Mouse (Mus musculus) lung, embryonic 14.5 days (tissue): ENCODE measurements around the gene Mfsd1. TPM values are rescaled to one million over a fixed set of nuclear protein-coding genes. Genes with fewer than 3 reads are reported as not detected.

Experiments used
- ATAC-seq: fragments of 200-750 bp; cut with Nextera tagmentation; 2 replicates; pipeline ENCODE4 v1.8.0; 2017; ENCODE audit warnings: mild to moderate bottlenecking, moderate TSS enrichment, moderate library complexity; ENCODE audit not compliant: insufficient read depth
- DNase-seq: peaks from one replicate; pipeline ENCODE4 v3.0.0-alpha.2; 2015
- H3K27ac ChIP-seq: fragments of 300-500 bp; sonication (generic); 2 replicates; pipeline ENCODE4 v1.5.1; 2014; ENCODE audit warnings: low read depth, mild to moderate bottlenecking, moderate library complexity
- H3K27me3 ChIP-seq: fragments of 300-500 bp; sonication (generic); 2 replicates; pipeline ENCODE4 v1.6.1; 2014; ENCODE audit warnings: low read length, control low read depth; ENCODE audit not compliant: insufficient read depth
- H3K36me3 ChIP-seq: fragments of 300-500 bp; sonication (generic); 2 replicates; pipeline ENCODE4 v1.6.1; 2014; ENCODE audit warnings: control low read depth; ENCODE audit not compliant: insufficient read depth
- H3K4me1 ChIP-seq: fragments of 300-500 bp; sonication (generic); 2 replicates; pipeline ENCODE4 v1.6.1; 2014; ENCODE audit warnings: antibody characterized with exemption, control low read depth; ENCODE audit not compliant: insufficient read depth
- H3K4me2 ChIP-seq: fragments of 300-500 bp; sonication (generic); 2 replicates; pipeline ENCODE4 v1.6.1; 2014; ENCODE audit warnings: mild to moderate bottlenecking
- H3K4me3 ChIP-seq: fragments of 300-500 bp; sonication (generic); 2 replicates; pipeline ENCODE4 v1.5.1; 2014; ENCODE audit warnings: low read depth, low read length
- H3K9ac ChIP-seq: fragments of 300-500 bp; sonication (generic); 2 replicates; pipeline ENCODE4 v1.6.1; 2014
- H3K9me3 ChIP-seq: fragments of 300-500 bp; sonication (generic); 2 replicates; pipeline ENCODE4 v1.6.1; 2016; ENCODE audit warnings: low read depth, low read length, control low read depth
- CTCF ChIP-seq: IDR thresholded peaks from 2 replicates; pipeline ENCODE4 v1.5.1; 2016; ENCODE audit warnings: antibody characterized with exemption, low read depth
- WGBS: fragments of 180-500 bp; shearing (Covaris S2); extraction: QIAGEN DNeasy Blood & Tissue Kit; methylation state at CpG from one replicate; pipeline ENCODE4 v1.1.7; 2014; 5-methylcytosine and 5-hydroxymethylcytosine counted together
- polyA plus RNA-seq: library from polyadenylated mRNA; unstranded; fragments of >200 nt; fragmentation: Nextera tagmentation; extraction: Ambion mirVana; gene quantifications from 2 replicates; pipeline ENCODE4 v1.2.1, GENCODE M21; 2014

Gene Mfsd1
- polyA plus RNA-seq, 1 experiment from 2014 or later, result 54.4 TPM

- no peak overlapping the region for H3K4me3 ChIP-seq
- no peak overlapping the region for H3K9ac ChIP-seq
- ATAC-seq (0 out of 2 replicates have a peak, but pooled peaks have one; percentile 49), DNase-seq (peak; percentile 22)
- no peak overlapping the region for H3K27ac ChIP-seq
- H3K9me3 ChIP-seq, result no peaks in the 10 kb centered on the region
- no peaks in the 10 kb centered on the region for H3K4me1 ChIP-seq
- TF ChIP-seq CTCF, result no peak
- peak overlapping the region; percentile 32; the same call in 1 of the 2 replicates for H3K4me2 ChIP-seq
- no peaks in the 10 kb centered on the region for H3K27me3 ChIP-seq
- no peaks in the 10 kb centered on the region for H3K36me3 ChIP-seq
- WGBS, result 61% methylated on average over 14 of the region's 14 CpGs
These were observed 24.7 kb upstream of the Mfsd1 start for GRCm38 (mm10) chr3:67557718-67558354.

DNA sequence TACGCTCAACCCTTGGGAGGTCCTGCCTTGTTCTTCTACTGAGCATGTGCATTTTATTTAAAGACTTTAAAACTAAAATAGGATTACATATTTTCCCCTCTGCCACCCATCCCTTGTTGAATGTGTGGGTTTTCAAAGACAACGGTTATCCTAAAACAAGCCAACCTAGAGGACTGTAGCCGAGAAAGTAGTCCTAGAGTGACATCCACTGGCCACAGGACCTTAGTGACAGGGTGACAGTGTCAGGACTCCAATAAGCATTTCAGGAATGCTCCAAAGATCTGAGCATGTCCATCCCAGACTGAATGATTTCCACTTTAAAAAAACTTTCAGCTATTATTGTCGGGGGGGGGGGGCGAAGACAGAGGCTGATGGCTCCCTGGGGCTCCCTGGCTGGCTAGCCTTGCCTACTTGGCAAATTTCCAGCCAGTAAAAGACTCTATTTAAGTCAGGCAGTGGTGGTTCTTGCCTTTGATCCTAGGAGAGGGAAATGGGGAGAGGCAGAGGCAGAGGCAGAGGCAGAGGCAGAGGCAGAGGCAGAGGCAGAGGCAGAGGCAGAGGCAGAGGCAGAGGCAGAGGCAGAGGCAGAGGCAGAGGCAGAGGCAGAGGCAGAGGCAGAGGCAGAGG is 17.7 kb upstream of the Mfsd1 start:
- DNase-seq, result peak; percentile 57
- H3K4me1 ChIP-seq, result no peaks in the 10 kb centered on the region
- peak; percentile 44 for TF ChIP-seq CTCF
- no peak overlapping the region for H3K9ac ChIP-seq
- WGBS, result 43% methylated on average over 5 of the region's 5 CpGs
- no peak overlapping the region for H3K4me3 ChIP-seq
- H3K27me3 ChIP-seq, result no peaks in the 10 kb centered on the region
- H3K9me3 ChIP-seq, result no peaks in the 10 kb centered on the region
- H3K4me2 ChIP-seq, result no peak overlapping the region
- no peak overlapping the region for H3K27ac ChIP-seq
- ATAC-seq, result peak; percentile 56; the same call in 1 of the 2 replicates
- H3K36me3 ChIP-seq, result no peaks in the 10 kb centered on the region

- Histone ChIP-seq H3K36me3 (no peaks in the 10 kb centered on the region), H3K4me2 (no peak overlapping the region), H3K4me1 (no peaks in the 10 kb centered on the region), H3K9me3 (no peaks in the 10 kb centered on the region), H3K27ac (no peak overlapping the region), H3K9ac (no peak overlapping the region), H3K4me3 (no peak overlapping the region), H3K27me3 (no peaks in the 10 kb centered on the region)
- DNase-seq (no peak), ATAC-seq (no peak)
- no peak for TF ChIP-seq CTCF
- 54% methylated on average over 8 of the region's 8 CpGs for WGBS
These were observed 16.9 kb upstream of the Mfsd1 start for GRCm38 (mm10) chr3:67565540-67566227.

DNA sequence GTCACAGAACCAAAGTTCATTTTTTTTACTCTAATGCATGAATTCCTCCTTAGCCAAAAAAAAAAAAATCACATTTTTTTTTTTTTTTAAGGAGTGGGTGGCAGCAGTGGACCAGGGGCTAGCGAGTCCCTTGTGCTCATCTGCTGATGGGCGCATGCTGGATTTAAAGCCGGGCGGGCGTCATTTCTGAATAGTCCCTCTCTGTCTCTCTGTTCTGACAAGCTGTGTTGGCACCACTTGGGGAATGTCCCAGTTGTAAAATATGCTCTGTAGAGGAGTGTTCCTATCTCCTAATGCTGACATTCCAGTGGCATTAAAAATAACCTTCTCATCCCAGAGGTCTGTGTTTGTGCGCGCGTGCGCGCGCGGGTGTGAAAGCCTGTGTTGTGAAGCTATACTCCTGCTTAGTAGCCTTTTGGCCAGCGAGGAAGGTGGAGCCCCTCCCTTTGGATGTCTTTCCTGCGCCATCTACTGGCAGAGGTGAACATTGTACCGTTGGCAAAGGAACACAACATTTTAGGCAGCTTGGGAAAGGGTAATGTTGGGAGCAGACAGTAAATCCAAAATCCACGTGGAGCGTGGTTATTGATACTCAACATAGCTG is 14.4 kb upstream of the Mfsd1 start:
- peak overlapping the region; percentile 38; the same call in 1 of the 2 replicates for H3K4me2 ChIP-seq
- H3K36me3 ChIP-seq, result no peaks in the 10 kb centered on the region
- H3K9me3 ChIP-seq, result no peaks in the 10 kb centered on the region
- H3K4me1 ChIP-seq, result no peaks in the 10 kb centered on the region
- peak; percentile 92 for TF ChIP-seq CTCF
- DNase-seq (peak; percentile 84), ATAC-seq (peak; percentile 55; the same call in 1 of the 2 replicates)
- no peaks in the 10 kb centered on the region for H3K27me3 ChIP-seq
- WGBS, result 24% methylated on average over 17 of the region's 17 CpGs
- no peak overlapping the region for H3K9ac ChIP-seq
- H3K27ac ChIP-seq, result no peak overlapping the region
- H3K4me3 ChIP-seq, result no peak overlapping the region

DNA sequence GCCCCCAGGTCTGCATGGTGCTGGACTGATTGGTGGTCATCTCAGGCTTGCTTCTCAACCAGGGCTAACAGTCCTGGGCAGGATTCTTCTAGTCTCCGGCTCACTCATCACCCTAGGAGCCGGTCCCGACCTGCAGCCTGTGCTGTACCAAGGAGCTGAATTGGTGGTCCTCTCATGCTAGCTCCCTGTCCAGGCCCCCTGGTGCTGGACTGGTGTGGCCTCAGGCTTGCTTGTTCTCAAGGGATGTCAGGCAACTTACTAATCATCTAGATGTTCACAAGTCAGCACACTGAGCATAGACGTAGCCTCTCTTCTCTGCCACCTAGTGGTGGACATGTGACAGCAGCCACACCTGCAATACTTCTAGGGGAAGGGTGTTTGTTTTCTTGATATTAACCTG is 9.6 kb upstream of the Mfsd1 start:
- Histone ChIP-seq H3K9ac (no peak overlapping the region), H3K9me3 (no peaks in the 10 kb centered on the region), H3K27me3 (no peaks in the 10 kb centered on the region), H3K4me3 (no peak overlapping the region), H3K4me2 (no peak overlapping the region), H3K36me3 (no peaks in the 10 kb centered on the region), H3K4me1 (no peaks in the 10 kb centered on the region), H3K27ac (no peak overlapping the region)
- DNase-seq, result peak; percentile 76
- ATAC-seq, result peak; percentile 62
- TF ChIP-seq CTCF, result peak; percentile 79
- 58% methylated on average over 4 of the region's 4 CpGs for WGBS

DNA sequence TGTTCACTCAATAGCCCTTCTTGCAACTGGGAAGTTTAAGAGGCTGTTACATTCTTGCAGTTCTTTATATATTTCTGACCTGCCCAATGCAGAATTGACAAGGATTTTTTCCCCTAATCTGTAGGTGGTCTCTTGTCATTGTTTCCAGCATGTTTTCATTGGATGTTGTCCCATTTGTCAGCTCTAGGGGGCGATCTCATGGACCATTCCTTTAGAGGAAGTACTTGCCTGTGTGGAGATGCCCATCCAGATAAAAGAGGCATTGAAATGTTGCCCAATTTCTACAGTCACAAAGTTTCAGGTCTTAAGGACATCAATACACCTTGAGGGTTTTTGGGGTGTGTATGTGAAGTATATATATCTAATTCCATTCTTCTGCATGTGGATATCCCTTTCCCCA is 9.0 kb upstream of the Mfsd1 start:
- no peaks in the 10 kb centered on the region for H3K36me3 ChIP-seq
- H3K4me3 ChIP-seq, result no peak overlapping the region
- no peak overlapping the region for H3K4me2 ChIP-seq
- no peak for DNase-seq
- H3K4me1 ChIP-seq, result no peaks in the 10 kb centered on the region
- H3K9me3 ChIP-seq, result no peaks in the 10 kb centered on the region
- H3K9ac ChIP-seq, result no peak overlapping the region
- no peak for TF ChIP-seq CTCF
- no peaks in the 10 kb centered on the region for H3K27me3 ChIP-seq
- H3K27ac ChIP-seq, result no peak overlapping the region
- no peak for ATAC-seq
- 0% methylated on average over 1 of the region's 1 CpGs for WGBS

DNA sequence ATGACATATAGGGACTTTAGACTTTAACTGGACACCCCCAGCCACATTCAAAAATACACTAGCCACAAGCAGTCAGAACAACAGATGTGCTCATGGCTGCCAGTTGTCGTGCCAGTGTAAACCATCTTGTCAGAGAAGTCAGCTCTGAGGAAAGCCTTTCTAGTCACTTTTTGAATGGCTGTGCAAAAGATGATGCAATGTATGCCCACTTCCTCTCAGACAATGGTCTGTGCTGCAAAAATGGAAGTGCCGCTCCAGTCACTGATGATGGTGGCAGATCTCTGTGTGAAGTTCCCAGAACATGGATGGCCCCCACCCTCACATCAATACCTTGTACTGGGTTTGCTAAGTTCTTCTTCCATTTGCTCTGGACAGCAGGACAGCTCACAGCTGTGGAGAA is 6.3 kb upstream of the Mfsd1 start:
- Histone ChIP-seq H3K4me2 (no peak overlapping the region), H3K9me3 (no peaks in the 10 kb centered on the region), H3K9ac (no peak overlapping the region), H3K36me3 (no peaks in the 10 kb centered on the region), H3K27me3 (no peaks in the 10 kb centered on the region), H3K27ac (no peak overlapping the region), H3K4me1 (no peaks in the 10 kb centered on the region), H3K4me3 (no peak overlapping the region)
- no peak for DNase-seq
- no peak for ATAC-seq
- 80% methylated on average over 2 of the region's 2 CpGs for WGBS
- TF ChIP-seq CTCF, result no peak
